Mouse (Mus musculus): ENCODE data around the gene Ripor2. TPM values are rescaled to one million over a fixed set of nuclear protein-coding genes. Genes with fewer than 3 reads are reported as not detected.
A peak's percentile ranks its signal among the peaks of the same experiment; 100 is the strongest.

Ripor2 gene
- polyA plus RNA-seq, 1 experiment from 2014 or later: 21.7 TPM

GRCm38 (mm10) chr13:24729128-24729527, 147.1 kb downstream of the Ripor2 start:
- 93% methylated on average over 5 of the region's 5 CpGs for WGBS
- Histone ChIP-seq H3K36me3 (peaks cover 19% of the 10 kb centered on the region), H3K9ac (no peak overlapping the region), H3K4me3 (no peak overlapping the region), H3K27ac (replicated peaks) (no peak overlapping the region), H3K9me3 (no peaks in the 10 kb centered on the region), H3K4me2 (no peak overlapping the region), H3K4me1 (replicated peaks) (peaks cover 5% of the 10 kb centered on the region), H3K27me3 (no peaks in the 10 kb centered on the region)
- no peak for ATAC-seq (ENCODE audit: low read depth)

- Histone ChIP-seq H3K9me3 (no peaks in the 10 kb centered on the region), H3K9ac (no peak overlapping the region), H3K4me1 (replicated peaks) (no peaks in the 10 kb centered on the region), H3K27me3 (no peaks in the 10 kb centered on the region), H3K4me3 (no peak overlapping the region), H3K27ac (replicated peaks) (no peak overlapping the region), H3K4me2 (no peak overlapping the region), H3K36me3 (peaks cover 3% of the 10 kb centered on the region)
- WGBS: 81% methylated on average over 5 of the region's 5 CpGs
- ATAC-seq (ENCODE audit: low read depth): no peak
These were observed 152.5 kb downstream of the Ripor2 start for GRCm38 (mm10) chr13:24734502-24734901.

GRCm38 (mm10) chr13:24735608-24736131, 153.7 kb downstream of the Ripor2 start:
- Histone ChIP-seq H3K4me3 (no peak overlapping the region), H3K36me3 (peaks cover 3% of the 10 kb centered on the region)
- 89% methylated on average over 6 of the region's 6 CpGs for WGBS

GRCm38 (mm10) chr13:24741028-24741427, 159.0 kb downstream of the Ripor2 start, which contains the start of gene Armh2:
Gene Armh2 (plus strand): TSS chr13:24741232.
- H3K9ac ChIP-seq: no peak within 1 kb of the TSS
- no peak within 1 kb of the TSS for H3K4me2 ChIP-seq
- H3K4me1 ChIP-seq (replicated peaks): no peaks in the 10 kb centered on the region
- H3K9me3 ChIP-seq: no peaks in the 10 kb centered on the region
- H3K27ac ChIP-seq (replicated peaks): no peak within 1 kb of the TSS
- no peaks in the 10 kb centered on the region for H3K27me3 ChIP-seq
- no peak for ATAC-seq (ENCODE audit: low read depth)
- no peaks in the 10 kb centered on the region for H3K36me3 ChIP-seq
- WGBS: 65% methylated on average over 10 of the region's 10 CpGs
- no peak within 1 kb of the TSS for H3K4me3 ChIP-seq

More at GRCm38 (mm10) chr13:24735608-24736131, 153.7 kb downstream of the Ripor2 start:
- Histone ChIP-seq H3K9me3 (no peaks in the 10 kb centered on the region), H3K4me2 (no peak overlapping the region), H3K4me1 (replicated peaks) (no peaks in the 10 kb centered on the region), H3K27me3 (no peaks in the 10 kb centered on the region), H3K9ac (no peak overlapping the region), H3K27ac (replicated peaks) (no peak overlapping the region)
- no peak for ATAC-seq (ENCODE audit: low read depth)

GRCm38 (mm10) chr13:24747823-24748222, 165.8 kb downstream of the Ripor2 start:
- no peak overlapping the region for H3K9ac ChIP-seq
- no peak overlapping the region for H3K4me2 ChIP-seq
- no peak for ATAC-seq (ENCODE audit: low read depth)
- H3K4me1 ChIP-seq (replicated peaks): no peaks in the 10 kb centered on the region
- H3K27ac ChIP-seq (replicated peaks): no peak overlapping the region
- 94% methylated on average over 3 of the region's 3 CpGs for WGBS
- no peaks in the 10 kb centered on the region for H3K27me3 ChIP-seq
- no peak overlapping the region for H3K4me3 ChIP-seq
- no peaks in the 10 kb centered on the region for H3K9me3 ChIP-seq
- no peaks in the 10 kb centered on the region; the same call in 1 of the 2 replicates for H3K36me3 ChIP-seq

DNA sequence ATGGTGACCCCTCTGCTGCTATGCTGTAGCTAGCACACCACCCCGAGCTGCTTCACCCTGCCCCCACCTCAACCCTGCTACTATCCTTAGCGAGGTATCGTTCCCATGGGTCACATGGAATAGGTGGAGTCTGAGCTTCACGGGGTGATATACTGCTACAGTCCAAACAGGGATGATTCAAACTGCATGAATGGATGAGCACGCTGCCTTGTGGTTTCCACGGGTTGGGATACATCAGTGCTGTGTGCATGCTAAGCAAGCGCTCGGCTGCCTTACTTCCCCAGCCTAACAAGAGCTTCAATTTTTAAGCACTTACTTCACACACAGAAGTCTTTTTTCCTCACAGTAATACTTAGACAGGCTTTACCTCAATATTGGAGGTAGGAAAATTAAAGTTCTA, 168.8 kb downstream of the Ripor2 start:
- no peak overlapping the region for H3K27ac ChIP-seq (replicated peaks)
- no peak for ATAC-seq (ENCODE audit: low read depth)

DNA sequence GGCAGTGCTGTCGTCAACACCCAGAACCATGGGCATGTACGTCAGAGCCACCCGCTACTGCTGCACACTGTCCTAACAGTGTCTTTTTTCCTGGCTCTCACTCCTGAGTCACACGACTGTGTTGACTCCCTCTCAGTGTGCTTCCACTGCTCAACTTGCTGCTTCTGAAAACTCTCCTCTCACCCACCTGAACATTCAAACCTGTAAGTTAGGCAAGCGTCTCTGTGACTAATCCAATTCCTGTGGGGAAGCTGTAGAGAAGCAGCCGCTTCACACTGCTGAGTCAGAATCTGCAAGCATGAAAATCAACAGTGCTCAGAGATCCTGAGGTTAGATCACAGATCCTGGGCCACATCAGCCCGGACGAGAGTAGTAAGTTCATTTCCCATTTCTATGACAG, 169.4 kb downstream of the Ripor2 start:
- Histone ChIP-seq H3K9ac (no peak overlapping the region), H3K36me3 (peaks cover 13% of the 10 kb centered on the region), H3K4me3 (no peak overlapping the region), H3K4me2 (no peak overlapping the region), H3K27ac (replicated peaks) (no peak overlapping the region), H3K9me3 (no peaks in the 10 kb centered on the region), H3K4me1 (replicated peaks) (no peaks in the 10 kb centered on the region), H3K27me3 (no peaks in the 10 kb centered on the region)
- WGBS: 88% methylated on average over 8 of the region's 8 CpGs
- ATAC-seq (ENCODE audit: low read depth): no peak

More for the DNA sequence above, 168.8 kb downstream of the Ripor2 start:
- H3K4me1 ChIP-seq (replicated peaks): no peaks in the 10 kb centered on the region
- no peak overlapping the region for H3K9ac ChIP-seq
- H3K4me3 ChIP-seq: no peak overlapping the region
- H3K9me3 ChIP-seq: no peaks in the 10 kb centered on the region
- H3K36me3 ChIP-seq: peaks cover 13% of the 10 kb centered on the region
- WGBS: 87% methylated on average over 8 of the region's 8 CpGs
- H3K27me3 ChIP-seq: no peaks in the 10 kb centered on the region
- H3K4me2 ChIP-seq: no peak overlapping the region

DNA sequence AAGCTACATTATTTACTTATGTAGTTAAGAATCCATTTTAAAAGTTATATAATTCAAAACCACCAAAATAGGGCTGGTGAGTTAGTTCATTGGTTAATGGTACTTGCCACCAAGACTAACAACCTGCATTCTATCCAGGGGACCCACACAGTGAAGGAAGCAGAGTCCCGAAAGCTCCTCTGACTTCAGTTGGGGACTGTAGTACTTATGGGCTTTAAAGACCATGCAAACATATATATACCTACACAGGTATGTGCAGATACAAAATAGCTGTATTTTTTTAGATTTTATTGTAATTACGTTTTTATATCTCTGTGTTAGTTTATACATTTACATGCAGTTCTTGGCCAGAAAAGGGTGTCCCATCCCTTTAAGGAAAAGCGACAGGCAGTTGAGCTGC, 174.8 kb downstream of the Ripor2 start:
- no peak overlapping the region for H3K4me3 ChIP-seq
- peaks cover 10% of the 10 kb centered on the region for H3K4me1 ChIP-seq (replicated peaks)
- no peak overlapping the region for H3K9ac ChIP-seq
- H3K36me3 ChIP-seq: peaks cover 13% of the 10 kb centered on the region
- H3K9me3 ChIP-seq: no peaks in the 10 kb centered on the region
- no peak overlapping the region for H3K27ac ChIP-seq (replicated peaks)
- ATAC-seq (ENCODE audit: low read depth): no peak
- H3K27me3 ChIP-seq: no peaks in the 10 kb centered on the region
- H3K4me2 ChIP-seq: no peak overlapping the region
- WGBS: 96% methylated on average over 3 of the region's 3 CpGs

- WGBS: 82% methylated on average over 12 of the region's 12 CpGs
- no peak overlapping the region for H3K27ac ChIP-seq (replicated peaks)
- H3K4me2 ChIP-seq: no peak overlapping the region
- no peak overlapping the region for H3K4me3 ChIP-seq
- no peaks in the 10 kb centered on the region for H3K9me3 ChIP-seq
- no peaks in the 10 kb centered on the region for H3K27me3 ChIP-seq
- ATAC-seq (ENCODE audit: low read depth): no peak
- no peak overlapping the region for H3K9ac ChIP-seq
- peaks cover 12% of the 10 kb centered on the region for H3K36me3 ChIP-seq
- peaks cover 16% of the 10 kb centered on the region for H3K4me1 ChIP-seq (replicated peaks)
These were observed 176.0 kb downstream of the Ripor2 start for GRCm38 (mm10) chr13:24757820-24758564.

GRCm38 (mm10) chr13:24759451-24759850, 177.5 kb downstream of the Ripor2 start:
- no peak for ATAC-seq (ENCODE audit: low read depth)
- no peak overlapping the region for H3K4me3 ChIP-seq
- 92% methylated on average over 10 of the region's 10 CpGs for WGBS

DNA sequence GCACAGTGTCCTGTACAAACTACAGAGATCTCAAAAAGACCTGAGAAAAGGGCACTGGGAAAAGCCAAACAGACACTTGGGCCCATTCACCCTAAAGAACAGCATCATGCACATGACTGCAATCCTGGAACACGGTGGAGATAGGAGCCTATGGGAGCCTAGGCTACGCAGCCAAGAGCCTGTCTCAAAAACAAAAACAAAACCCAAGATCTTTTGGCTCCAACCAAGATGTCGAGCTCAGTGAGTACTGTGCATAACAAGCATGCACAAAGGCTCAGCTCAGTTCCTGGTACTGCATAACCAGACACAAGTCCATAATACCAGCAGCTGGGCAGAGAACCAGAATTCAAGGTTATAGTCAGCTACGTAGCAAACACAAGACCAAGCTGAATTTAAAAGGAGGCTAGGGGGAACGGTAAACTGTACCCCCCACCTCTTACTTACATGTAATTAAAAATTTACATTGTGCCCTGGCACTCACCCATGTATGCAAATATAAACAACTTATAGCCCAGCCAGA, 178.4 kb downstream of the Ripor2 start:
- no peak for ATAC-seq (ENCODE audit: low read depth)

More at GRCm38 (mm10) chr13:24759451-24759850, 177.5 kb downstream of the Ripor2 start:
- Histone ChIP-seq H3K9me3 (no peaks in the 10 kb centered on the region), H3K9ac (no peak overlapping the region), H3K27ac (replicated peaks) (no peak overlapping the region), H3K4me2 (no peak overlapping the region), H3K36me3 (peaks cover 7% of the 10 kb centered on the region), H3K4me1 (replicated peaks) (peaks cover 16% of the 10 kb centered on the region), H3K27me3 (no peaks in the 10 kb centered on the region)

DNA sequence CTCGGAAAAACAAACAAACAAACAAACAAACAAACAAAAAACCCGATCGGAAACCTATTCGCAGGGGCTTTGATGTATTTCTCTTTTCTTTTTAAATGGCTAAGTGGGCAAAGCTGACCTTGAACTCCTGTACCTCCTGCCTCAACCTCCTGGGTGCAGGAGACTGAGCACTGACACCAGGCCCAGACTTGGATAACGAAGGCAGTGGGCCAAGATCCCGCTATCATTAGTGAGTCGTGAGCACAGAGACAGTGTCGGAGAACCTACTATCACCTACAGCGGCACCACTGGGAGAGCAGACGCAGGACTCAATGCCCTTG, 179.1 kb downstream of the Ripor2 start:
- Histone ChIP-seq H3K36me3 (no peaks in the 10 kb centered on the region), H3K9ac (peak overlapping the region; percentile 70), H3K27ac (replicated peaks) (0 out of 2 replicates have a peak overlapping the region, but pooled peaks have one; percentile 14), H3K27me3 (no peaks in the 10 kb centered on the region), H3K4me1 (replicated peaks) (peaks cover 16% of the 10 kb centered on the region), H3K9me3 (no peaks in the 10 kb centered on the region), H3K4me3 (peak overlapping the region; percentile 96), H3K4me2 (peak overlapping the region; percentile 69)
- no peak for ATAC-seq (ENCODE audit: low read depth)
- WGBS: 5% methylated on average over 10 of the region's 10 CpGs

More for the DNA sequence above, 178.4 kb downstream of the Ripor2 start:
- peaks cover 16% of the 10 kb centered on the region for H3K4me1 ChIP-seq (replicated peaks)
- no peak overlapping the region for H3K27ac ChIP-seq (replicated peaks)
- peak overlapping the region; percentile 96; the same call in 1 of the 2 replicates for H3K4me3 ChIP-seq
- WGBS: 63% methylated on average over 5 of the region's 5 CpGs
- no peak overlapping the region for H3K9ac ChIP-seq
- H3K36me3 ChIP-seq: no peaks in the 10 kb centered on the region; the same call in 1 of the 2 replicates
- H3K9me3 ChIP-seq: no peaks in the 10 kb centered on the region
- H3K27me3 ChIP-seq: no peaks in the 10 kb centered on the region
- peak overlapping the region; percentile 69 for H3K4me2 ChIP-seq
